Mouse (Mus musculus): ENCODE measurements around the gene Gm28048.

GRCm38 (mm10) chr11:22985510-22985909 lies 3.6 kb upstream of the Gm28048 start:
- TF ChIP-seq CTCF (IDR thresholded peaks at IDR 0.05; ENCODE audit: low read depth) (no peak), EP300 (IDR thresholded peaks at IDR 0.05; ENCODE audit: low read depth) (no peak)
